Mouse (Mus musculus) central nervous system, embryonic 14 days (tissue): Measurements from ENCODE around the gene Srsx. TPM values are rescaled to one million over a fixed set of nuclear protein-coding genes. Genes with fewer than 3 reads are reported as not detected.

ENCODE experiments used
- polyA plus RNA-seq: library from polyadenylated mRNA; depleted of rRNA; stranded (reverse); fragments of >200 nt; gene quantifications from 2 replicates; pipeline ENCODE4 v1.2.3, GENCODE M21; 2012; rRNA removed

Gene Srsx
- polyA plus RNA-seq: not detected in 2 replicates

DNA sequence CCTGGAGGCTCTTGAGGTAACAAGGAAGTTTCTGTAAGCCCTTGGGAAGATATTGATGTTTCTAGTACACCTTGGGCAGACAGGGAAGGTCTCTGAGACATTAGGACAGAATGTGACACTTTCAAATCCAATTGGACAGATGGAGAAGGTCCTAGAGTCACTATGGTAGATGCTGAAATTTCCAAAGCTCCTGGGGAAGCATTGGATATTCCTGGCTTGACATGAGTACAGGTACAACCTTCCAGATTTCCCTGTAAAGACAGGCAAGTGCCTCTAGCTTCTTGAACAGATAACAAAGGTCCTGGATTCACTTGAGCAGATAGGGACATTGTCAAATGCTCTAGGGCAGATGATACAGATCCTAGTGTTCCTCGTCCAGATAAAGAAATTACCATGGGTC, at the start of gene Srsx:
Gene Srsx (minus strand): TSS at position 101 of the 400 bp plus-strand sequence.

DNA sequence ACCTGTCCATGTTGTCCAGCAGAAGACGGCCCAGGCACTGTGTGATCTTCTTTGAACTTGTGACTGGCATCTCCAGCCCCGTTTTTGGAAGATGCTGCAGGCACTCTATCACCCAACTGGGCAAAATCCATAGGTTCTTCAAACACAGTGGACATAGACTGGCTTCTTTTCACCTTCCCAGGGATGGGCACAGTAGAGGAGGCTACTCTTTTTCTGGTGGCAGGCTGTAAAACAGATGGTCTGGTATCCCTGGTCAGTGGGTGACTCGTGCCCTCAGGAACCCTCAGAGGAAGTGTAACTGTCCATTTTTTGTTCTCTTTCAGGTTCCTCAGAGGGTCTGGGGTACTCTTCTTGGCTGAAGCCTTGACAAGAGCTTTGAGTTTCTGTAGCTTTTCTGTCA, 24.5 kb upstream of the Srsx start, which contains the start of gene Gm17577:
Gene Gm17577 (minus strand): TSS at position 101 of the 400 bp plus-strand sequence.

Other genes starting within 250 kb of the Srsx start
- gene Gm17521, start 192.8 kb downstream of the Srsx start, polyA plus RNA-seq: not detected in 2 replicates
- 24.4 and 26.9 TPM in 2 replicates for gene Cldn34c1, start 119.0 kb downstream of the Srsx start, polyA plus RNA-seq
- gene Gm17577, start 24.4 kb upstream of the Srsx start, polyA plus RNA-seq: not detected in 2 replicates